Mouse (Mus musculus): ENCODE results near the gene Dennd4b. TPM values are rescaled to one million over a fixed set of nuclear protein-coding genes. Genes with fewer than 3 reads are reported as not detected.
"Not testable (repeated sequence)": the region's sequence is repeated elsewhere in the genome, so short reads cannot be mapped to it uniquely, and the experiment has no call there.

Gene Dennd4b
- total RNA-seq, 2 experiments from 2014 or later, result 13.5 to 40.2 TPM

DNA sequence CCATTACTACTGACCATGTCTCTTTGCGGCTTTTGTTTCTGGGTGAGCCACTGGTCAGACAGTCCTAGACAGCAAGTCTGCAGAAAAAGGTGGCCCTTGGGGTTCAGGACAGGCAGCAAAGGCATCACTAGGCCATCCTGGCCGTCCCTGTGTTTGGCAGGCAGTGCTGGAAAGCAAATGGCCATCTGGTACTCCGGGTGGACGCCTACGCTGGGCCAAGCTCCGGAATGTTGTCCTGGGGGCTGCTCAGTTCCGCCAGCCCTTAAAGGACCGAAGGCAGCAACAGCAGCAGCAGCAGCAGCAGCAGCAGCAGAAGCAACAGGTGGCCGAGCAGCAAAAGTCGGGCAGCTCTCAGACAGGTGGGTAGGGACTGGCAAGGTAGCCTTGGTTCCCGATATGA is 10.3 kb downstream of the Dennd4b start:
- no peak for ATAC-seq (replicated peaks; ENCODE audit: low FRiP score, poor library complexity, severe bottlenecking)

DNA sequence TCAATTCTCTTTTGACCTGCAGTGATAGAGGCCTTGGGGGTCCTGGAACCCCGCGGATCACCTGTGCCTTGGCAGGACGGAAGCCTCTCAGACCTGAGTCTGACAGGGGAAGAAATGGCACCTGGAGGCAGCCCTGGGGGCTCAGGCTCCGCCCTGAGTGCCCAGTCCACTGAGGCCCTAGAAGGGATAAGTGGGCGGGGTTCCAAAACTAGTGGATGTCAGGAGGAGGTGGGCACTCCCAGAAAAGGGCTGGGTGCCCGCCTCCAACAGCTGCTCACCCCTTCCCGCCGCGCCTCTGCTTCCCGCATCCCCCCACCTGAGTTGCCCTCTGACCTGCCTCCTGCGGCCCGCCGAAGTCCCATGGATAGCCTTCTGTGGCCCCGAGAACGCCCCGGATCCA is 11.9 kb downstream of the Dennd4b start:
- ATAC-seq (replicated peaks; ENCODE audit: low FRiP score, poor library complexity, severe bottlenecking), result no peak

DNA sequence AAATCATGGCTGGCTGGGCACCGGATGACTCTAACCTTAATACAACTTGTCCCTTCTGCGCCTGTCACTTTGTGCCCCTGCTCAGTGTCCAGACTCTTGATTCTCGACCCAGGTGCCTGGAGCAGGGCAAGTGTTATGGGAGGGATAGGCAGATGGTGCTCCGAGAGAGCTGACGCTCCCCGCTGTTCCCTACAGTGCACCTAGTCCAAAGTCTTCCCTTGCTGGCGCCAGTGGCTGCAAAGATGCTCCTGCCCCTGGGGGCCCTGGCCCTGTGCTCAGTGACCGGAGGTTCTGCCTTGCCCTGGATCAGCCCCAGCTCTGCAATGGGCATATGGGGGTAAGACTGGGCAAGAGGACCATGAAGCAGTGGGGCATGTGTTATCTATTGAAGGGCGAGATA is 12.8 kb downstream of the Dennd4b start:
- no peak for ATAC-seq (replicated peaks; ENCODE audit: low FRiP score, poor library complexity, severe bottlenecking)

DNA sequence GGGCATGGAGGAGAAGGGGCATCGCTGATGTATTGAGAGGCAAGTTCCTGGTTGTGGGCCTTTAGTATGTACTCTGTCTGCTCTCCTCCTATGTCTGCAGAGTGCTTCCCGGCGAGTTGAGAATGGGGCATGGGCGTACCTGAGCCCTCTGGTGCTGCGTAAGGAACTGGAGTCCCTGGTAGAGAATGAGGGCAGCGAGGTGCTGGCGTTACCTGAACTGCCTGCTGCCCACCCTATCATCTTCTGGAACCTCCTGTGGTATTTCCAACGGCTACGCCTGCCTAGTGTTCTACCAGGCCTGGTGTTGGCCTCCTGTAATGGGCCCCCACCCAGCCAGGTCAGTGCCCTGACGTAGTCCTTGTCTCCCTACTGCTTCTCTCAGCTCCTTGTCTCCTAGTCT is 13.2 kb downstream of the Dennd4b start:
- no peak for ATAC-seq (replicated peaks; ENCODE audit: low FRiP score, poor library complexity, severe bottlenecking)

DNA sequence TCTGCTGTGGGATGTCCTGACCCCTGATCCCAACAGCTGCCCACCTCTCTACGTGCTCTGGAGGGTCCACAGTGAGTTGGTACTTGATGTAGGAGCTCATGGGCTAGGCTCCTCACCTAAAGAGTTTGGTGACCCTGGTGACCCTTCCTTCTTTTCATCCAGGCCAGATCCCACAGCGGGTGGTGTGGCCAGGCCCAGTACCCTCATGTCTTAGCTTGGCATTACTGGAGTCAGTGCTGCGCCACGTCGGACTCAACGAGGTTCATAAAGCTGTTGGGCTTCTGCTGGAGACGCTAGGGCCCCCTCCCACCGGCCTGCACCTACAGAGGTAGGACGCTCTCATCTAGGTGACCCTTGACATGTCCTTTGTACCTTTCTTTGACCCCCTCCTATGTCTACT is 14.2 kb downstream of the Dennd4b start:
- no peak for ATAC-seq (replicated peaks; ENCODE audit: low FRiP score, poor library complexity, severe bottlenecking)

DNA sequence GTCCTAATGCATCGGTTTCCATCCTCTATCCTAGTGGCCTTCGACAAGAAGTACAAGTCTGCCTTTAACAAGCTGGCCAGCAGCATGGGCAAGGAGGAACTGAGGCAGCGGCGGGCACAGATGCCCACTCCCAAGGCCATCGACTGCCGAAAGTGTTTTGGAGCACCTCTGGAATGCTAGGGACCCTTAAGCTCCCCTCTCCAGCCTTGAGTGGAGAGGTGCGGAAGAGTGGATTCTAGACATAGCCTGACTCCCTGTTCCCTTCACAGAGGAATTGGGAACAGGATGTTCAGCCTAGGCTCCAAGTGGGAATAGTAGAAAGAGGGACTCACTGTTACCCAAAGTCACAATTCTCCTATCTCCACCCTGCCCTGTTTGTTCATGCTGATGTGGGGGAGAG is 14.8 kb downstream of the Dennd4b start:
- ATAC-seq (replicated peaks; ENCODE audit: low FRiP score, poor library complexity, severe bottlenecking), result no peak

DNA sequence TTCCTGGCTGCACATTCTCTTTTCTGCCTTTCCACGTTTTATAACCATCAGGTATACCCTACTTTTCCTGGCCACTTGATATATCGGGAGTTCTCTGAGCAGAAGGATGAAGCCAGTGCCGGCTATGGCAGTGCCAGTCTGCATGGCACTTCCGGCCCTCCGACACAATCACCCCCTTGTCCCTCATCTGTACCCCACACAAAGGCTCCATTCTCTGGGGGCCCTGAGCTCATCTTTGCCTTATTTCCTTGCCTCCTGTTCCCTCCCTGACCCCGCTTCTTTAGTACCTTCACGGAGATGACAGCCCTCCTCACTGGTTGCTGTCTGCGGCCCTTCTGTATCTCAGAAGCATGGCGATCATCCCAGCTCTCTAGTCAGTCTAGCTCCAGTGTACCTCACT is 15.7 kb downstream of the Dennd4b start:
- no peak for ATAC-seq (replicated peaks; ENCODE audit: low FRiP score, poor library complexity, severe bottlenecking)

DNA sequence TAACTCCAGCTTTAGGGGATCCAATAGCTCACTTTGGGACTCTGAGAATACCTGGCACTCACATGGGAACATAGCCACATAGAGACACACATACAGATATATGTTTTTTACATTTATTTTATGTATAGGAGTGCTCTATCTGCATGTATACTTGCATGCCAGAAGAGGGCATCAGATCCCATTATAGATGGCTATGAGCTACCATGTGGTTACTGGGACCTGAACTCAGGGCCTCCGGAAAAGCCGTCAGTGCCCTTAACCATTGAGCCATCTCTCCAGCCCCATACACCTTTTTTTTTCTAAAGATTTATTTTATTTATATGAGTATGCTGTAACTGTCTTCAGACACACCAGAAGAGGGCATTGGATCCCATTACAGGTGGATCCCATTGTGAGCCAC is 19.2 kb downstream of the Dennd4b start:
- no peak for ATAC-seq (replicated peaks; ENCODE audit: low FRiP score, poor library complexity, severe bottlenecking)

DNA sequence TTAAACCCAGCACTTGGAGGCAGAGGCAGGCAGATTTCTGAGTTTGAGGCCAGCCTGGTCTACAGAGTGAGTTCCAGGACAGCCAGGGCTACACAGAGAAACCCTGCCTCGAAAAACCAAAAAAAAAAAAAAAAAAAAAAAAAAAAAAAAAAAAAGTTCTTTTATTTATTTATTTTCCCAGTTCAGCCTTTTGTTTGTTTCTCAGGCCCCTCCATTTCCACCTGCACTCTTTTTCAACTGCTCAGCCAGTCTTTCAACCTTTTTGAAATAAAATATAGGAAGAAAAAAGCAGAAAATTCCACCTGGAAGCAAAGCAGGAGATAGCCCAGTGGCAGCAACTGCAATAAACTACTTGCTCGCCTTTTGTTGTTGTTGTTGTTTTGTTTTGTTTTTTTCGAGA is 24.4 kb downstream of the Dennd4b start:
- not testable (repeated sequence) for ATAC-seq (replicated peaks; ENCODE audit: low FRiP score, poor library complexity, severe bottlenecking)

DNA sequence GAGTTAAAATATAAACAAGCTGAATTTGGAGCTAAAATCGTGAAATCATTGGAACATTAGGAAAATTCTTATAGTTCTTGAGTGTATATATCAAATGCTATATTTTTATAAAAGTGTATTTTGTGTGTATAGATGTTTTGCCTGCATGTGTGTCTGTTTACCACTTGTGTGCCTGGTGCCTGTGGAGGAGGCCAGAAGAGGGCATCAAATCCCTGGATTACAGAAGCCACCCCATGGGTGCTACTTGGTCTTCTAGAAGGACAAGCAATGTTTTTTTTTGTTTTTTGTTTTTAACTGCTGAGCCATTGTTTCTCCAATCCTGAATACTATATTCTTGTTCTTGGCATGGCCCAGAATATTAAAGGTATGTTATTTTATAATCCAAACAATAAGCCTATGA is 25.6 kb downstream of the Dennd4b start:
- ATAC-seq (replicated peaks; ENCODE audit: low FRiP score, poor library complexity, severe bottlenecking), result no peak

DNA sequence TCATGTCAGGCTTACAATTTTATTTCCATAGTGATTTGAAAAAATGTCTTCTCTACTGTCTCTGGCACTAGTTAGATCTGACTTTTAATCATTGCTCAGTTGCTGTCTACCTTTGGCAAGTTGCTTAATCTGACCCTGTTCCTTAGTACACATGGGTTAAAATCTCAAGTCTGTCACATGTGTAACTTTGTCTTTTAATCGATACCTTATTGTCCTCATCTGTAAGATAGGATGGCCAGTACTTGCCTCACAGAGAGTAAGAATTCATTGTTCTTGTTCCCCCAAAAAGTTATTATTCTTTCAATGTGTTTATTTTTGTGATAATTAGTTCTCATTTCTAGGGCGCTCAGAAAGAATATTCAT is 27.0 kb downstream of the Dennd4b start:
- no peak for ATAC-seq (replicated peaks; ENCODE audit: low FRiP score, poor library complexity, severe bottlenecking)

DNA sequence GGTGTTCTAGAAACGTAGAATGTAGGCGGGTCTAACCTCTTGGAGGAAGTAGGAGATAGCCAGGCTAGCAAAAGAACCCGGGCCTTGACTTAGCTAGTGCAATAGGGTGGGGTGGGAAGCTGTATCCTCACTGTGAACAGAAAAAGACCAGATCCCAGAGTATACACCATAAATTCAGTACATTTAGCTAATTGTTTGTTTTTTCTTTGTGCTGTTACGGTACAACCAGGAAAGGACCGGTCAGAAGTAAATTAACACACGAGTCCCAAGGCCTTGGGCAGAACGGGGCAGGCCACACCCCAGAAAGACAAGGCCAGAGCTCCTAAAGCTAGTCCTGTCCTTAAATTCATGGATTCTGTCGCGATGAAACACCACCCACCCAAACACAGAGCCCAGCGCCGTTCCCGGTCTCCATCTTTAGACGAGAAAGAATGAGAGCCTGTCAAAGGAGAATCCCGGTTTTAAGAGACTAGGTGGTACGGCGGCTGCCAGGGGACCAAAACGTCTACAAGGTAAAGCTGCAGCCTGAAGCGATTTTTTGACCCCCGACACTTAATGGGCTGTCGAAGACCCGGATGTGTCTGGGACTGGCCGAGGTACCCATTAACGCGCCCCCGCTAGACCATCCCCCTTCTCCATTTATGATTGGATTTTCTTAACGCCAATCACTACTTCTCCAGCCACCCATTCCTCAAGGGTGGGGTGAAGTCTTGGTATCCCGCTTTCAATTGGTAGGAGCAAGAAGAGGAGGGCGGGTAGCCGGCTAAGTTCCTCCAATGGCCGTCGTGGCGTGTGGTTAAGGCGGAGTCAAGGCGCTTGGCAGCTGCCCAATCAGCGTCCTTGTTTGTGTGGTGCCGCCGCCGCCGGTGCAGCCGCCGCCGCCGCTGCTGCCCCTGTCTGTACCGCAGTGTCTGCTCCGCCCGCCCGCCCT is 27.6 kb downstream of the Dennd4b start, which contains the start of gene Gatad2b:
Gene Gatad2b (plus strand): TSS at position 834 of the 931 bp plus-strand sequence.
- peak; percentile 96 for ATAC-seq (replicated peaks; ENCODE audit: low FRiP score, poor library complexity, severe bottlenecking)

DNA sequence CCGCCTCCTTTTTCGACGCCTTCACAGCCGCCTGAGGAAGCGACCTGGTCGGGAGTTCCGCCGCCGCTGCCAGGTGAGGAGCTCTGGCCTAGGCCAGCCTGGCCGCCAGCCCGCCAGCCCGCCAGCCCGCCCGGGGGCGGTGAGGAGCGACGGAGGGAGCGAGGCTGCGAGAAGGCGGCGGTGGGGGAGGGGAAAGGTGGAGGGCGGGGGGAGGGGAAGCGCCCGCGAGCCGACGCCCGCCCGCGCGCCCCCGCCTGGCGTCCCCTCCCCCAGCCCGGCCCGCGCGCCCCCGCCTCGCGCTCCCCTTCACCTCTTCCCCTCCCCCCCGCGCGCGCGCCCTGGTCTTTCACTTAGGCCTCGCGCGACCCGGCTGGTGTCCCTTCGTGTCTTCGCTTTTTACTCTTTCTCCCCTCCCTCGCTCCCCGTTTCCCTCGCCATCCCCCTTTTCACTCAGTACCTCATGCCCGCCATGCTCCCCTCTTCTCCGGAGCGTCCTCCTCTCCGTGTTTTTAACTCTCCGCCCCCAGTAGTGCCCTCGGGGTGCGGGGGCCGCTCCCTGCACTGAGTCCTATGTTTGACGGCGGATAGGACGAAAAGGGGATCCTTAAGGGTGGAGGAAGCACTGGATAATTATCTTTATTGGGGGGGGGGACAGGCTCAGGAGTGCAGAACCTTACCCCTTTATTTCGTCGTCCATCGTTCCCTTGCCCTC is 28.5 kb downstream of the Dennd4b start:
- ATAC-seq (replicated peaks; ENCODE audit: low FRiP score, poor library complexity, severe bottlenecking), result 0 out of 2 replicates have a peak, but pooled peaks have one; percentile 16

DNA sequence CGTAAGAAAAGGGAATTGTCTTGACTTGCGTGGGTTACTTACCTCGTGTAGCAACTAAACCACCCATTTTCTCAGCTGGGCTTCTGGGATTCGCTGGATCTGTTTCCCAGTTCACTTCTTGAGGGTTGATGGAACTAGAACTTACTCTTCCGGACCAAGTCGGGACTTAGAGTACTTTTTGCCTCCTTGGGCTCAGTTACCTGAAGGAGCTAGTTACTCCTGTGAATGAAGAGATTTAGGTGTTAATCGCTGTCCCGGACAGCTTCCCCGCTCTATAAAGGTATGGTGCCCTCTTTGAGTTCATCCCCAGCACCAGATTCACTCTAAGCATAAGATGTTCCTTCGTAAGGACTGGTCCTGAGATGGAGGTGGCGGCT is 29.1 kb downstream of the Dennd4b start:
- ATAC-seq (replicated peaks; ENCODE audit: low FRiP score, poor library complexity, severe bottlenecking), result no peak

DNA sequence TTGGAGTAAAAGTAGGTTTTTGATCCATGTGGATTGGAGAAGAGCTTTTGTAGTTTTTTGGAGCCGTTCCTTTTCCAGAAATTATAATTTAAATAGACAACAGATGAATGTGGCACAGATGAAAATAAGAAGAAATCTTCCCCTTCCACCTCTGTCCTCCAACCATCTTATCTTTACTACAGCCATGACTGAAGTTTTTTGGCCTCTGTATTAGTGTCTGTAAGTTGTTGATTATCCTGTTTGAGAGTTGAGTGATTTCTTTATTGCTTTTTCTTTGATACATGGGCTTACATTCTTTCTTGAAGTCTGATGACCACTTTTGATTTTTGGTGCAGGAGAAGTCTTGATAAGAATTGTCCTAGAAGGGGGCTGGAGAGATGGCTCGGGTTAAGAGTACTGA is 29.7 kb downstream of the Dennd4b start:
- ATAC-seq (replicated peaks; ENCODE audit: low FRiP score, poor library complexity, severe bottlenecking), result no peak

DNA sequence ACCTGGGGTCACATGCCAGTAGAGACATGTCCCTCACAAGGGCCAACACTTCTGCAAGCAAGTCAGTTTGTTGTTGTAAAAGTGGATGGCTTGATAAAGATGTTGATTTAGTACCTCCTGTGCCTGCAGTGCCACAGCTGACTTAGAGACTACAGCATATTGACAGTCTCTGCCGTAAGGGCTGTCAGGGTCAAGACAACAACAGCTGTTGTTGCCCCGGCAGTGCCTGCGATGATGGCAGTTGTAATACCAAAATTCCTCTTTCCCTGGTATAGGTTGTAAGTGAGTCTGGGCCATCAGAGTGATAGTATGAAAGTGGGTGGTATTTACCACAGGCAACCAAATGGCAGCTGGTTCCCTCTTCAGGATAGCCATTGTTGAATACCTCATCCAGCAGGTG is 40.8 kb downstream of the Dennd4b start:
- no peak for ATAC-seq (replicated peaks; ENCODE audit: low FRiP score, poor library complexity, severe bottlenecking)

DNA sequence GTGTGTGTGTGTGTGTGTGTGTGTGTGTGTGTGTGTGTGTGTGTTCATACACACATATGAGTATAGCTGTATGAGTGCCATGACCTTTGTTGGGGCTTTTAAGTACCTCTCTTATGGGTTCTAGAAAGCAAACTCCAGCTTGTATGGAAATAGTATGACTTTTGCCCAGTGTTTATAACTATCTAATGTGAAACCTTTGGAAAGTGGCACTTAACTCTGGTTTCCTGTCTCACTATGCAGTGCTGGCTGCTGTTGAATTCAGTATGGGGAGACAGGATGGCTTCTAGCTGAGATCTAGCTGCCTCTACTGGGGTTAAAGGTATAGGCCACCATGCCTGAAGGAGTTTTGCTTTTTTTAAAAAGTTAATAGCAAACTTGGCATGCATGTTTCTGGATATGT is 44.6 kb downstream of the Dennd4b start:
- ATAC-seq (replicated peaks; ENCODE audit: low FRiP score, poor library complexity, severe bottlenecking), result no peak

DNA sequence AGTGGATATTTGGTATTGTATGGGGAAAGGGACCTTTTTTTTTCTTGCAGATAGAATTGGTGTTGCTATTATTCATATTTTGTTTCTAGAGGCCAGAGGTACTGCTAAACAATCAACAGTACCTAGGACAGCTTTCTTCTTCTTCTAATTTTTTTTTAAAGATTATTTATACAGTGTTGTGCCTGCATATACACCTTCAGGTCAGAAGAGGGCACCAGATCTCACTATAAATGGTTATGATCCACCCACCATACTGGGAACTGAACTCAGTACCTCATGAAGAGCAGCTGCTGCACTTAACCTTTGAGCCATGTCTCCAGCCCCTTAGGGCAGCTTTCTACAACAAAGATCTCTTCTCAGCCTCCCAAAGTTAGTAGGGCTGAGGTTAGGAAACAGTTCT is 48.4 kb downstream of the Dennd4b start:
- peak; percentile 78 for ATAC-seq (replicated peaks; ENCODE audit: low FRiP score, poor library complexity, severe bottlenecking)

DNA sequence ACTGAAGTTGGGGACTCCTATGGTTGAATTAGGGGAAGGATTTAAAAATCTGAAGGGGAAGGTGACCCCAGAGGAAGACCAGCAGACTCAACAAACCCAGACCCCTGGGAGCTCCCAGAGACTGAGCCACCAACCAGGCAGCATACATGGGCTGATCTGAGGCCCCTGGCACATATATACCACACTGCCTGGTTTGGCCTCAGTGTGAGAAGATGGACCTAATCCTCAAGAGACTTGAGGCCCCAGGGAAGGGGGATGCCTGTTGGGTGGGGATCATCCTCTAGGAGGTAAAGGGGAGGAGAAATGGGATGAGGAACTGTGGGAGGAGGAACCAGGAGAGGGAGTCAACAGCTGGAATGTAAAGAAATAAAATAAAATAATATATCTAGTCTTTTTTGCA is 49.3 kb downstream of the Dennd4b start:
- no peak for ATAC-seq (replicated peaks; ENCODE audit: low FRiP score, poor library complexity, severe bottlenecking)

DNA sequence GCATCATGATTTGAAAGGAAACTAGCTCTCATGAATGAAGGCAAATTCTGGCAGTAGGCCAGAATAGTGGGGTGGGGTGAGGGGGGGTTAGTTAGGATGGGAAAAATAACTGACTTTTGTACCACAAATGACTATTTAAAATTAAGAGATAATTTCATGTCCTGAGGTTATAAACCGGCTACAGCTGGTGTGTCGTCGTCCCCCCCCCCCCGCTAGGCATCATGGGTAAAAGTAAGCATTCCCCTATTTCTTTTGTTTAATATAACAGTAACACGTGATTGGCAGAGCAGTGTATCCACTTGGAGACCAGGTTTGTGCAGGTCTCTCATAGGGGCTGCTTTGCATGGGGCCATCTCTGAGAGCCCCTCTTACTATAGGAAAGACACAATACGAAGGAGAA is 57.3 kb downstream of the Dennd4b start:
- no peak for ATAC-seq (replicated peaks; ENCODE audit: low FRiP score, poor library complexity, severe bottlenecking)

DNA sequence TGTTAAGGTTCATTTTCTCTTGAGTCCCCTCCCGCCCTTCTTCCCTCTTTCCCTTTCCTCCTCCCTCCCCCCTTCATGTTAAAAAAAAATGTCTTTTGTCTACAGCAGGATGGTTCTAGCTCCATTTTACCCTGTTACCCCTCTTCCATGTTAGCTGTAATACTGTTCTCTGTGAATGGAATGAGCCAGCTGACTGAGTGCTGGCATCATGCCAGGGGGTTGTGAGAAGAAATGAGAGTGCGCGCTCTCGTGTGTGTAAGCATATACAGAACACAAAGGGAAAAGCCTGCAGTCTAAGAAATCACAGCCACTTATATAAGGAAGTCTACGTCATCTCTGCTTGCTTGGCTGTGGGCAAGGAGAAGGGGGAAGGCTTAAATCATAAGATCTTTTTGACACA is 58.1 kb downstream of the Dennd4b start:
- ATAC-seq (replicated peaks; ENCODE audit: low FRiP score, poor library complexity, severe bottlenecking), result no peak
